Mouse (Mus musculus) stomach, postnatal 0 days (tissue): ENCODE results near the gene Clmp.

ENCODE experiments used
- CTCF ChIP-seq: IDR thresholded peaks from 2 replicates; pipeline ENCODE4 v1.5.1; 2016; ENCODE audit warnings: antibody characterized with exemption, low read depth, mild to moderate bottlenecking, moderate library complexity
- EP300 ChIP-seq: optimal IDR thresholded peaks from 2 replicates; pipeline ENCODE3; 2016; ENCODE audit warnings: antibody characterized with exemption

- TF ChIP-seq CTCF: no peak
- no peak for TF ChIP-seq EP300
These were observed 8.0 kb downstream of the Clmp start for GRCm38 (mm10) chr9:40693768-40694167.
